ENCODE assay signal across 32 mouse cellular contexts in the genomic region with DNA sequence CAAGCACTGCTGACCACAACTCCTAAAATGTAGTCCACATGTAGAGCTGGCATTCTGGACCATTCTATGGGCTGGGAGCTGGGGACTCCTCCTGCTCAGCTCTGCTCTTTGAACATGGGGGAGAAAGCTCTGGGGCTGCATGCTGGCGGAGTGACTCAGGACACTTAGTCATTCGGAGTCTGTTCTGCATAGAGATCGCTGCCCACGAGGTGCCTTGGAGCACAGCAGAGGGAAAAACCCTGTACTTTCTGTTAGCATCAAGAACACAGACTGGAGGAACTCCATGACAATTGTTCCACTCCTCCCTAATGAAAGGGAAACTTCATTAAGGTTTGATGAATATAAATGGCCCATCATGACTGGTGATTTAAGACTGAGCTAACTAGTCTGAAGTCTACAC.
DNase-seq lines count a peak whose midpoint lies in the region; ATAC-seq lines count a peak whose summit lies in the region.
"Had no signal": no experiment of that assay in that cellular context is flagged by ENCODE, and none has a peak within 500 bp of the region (broad histone marks: within the 10 kb centered on the region; RNA-seq: fewer than 3 reads in every experiment).

No protein-coding gene starts in this region.

- no peak overlapping the region for H3K4me3 ChIP-seq in kidney, embryonic 14.5 days (ENCODE audit: low read length)
- H3K4me3 ChIP-seq: embryonic facial prominence, embryonic 10.5 days; embryonic facial prominence, embryonic 15.5 days; forebrain, embryonic 13.5 days; hindbrain, embryonic 13.5 days; liver, embryonic 13.5 days; midbrain, embryonic 13.5 days had no signal

- H3K9me3 ChIP-seq in kidney, embryonic 14.5 days (ENCODE audit: control insufficient read depth, low read length), result no peaks in the 10 kb centered on the region
- H3K9me3 ChIP-seq: embryonic facial prominence, embryonic 10.5 days; embryonic facial prominence, embryonic 15.5 days; forebrain, embryonic 13.5 days; hindbrain, embryonic 13.5 days; liver, embryonic 13.5 days; midbrain, embryonic 13.5 days had no signal

- DNase-seq in adrenal gland, adult (ENCODE audit: inconsistent age in 2 of 2, low spot score in 1 of 2), result peak; percentile 30 to 53
- DNase-seq in adrenal gland, adult 8-10 months, result no peak
- peak; percentile 26 for DNase-seq in right cerebral cortex, adult 18-20 months
- no peak for DNase-seq in right cerebral cortex, postnatal 14 days
- peak; percentile 16 for DNase-seq in adrenal gland, postnatal 25 days
- DNase-seq in natural killer cell, adult 2 months (ENCODE audit: low spot score in 2 of 2), result no peak
- DNase-seq in layer of hippocampus, adult 9-10 months (ENCODE audit: low spot score), result no peak
- DNase-seq: cerebellum, adult 8-10 months; cerebellum, postnatal 25 days; gastrocnemius, postnatal 36 days; heart, adult 18-20 months; heart, postnatal 4 days; kidney, adult 8-10 months; kidney, postnatal 10 days; left cerebral cortex, postnatal 4 days; liver, embryonic 13.5 days; lung, adult 18-20 months; lung, postnatal 10 days; retina, postnatal 1 day; thymus, adult 18-20 months; thymus, postnatal 36 days had no signal

- no peaks in the 10 kb centered on the region for H3K36me3 ChIP-seq in kidney, embryonic 14.5 days (ENCODE audit: control insufficient read depth, insufficient read depth, low read length)
- H3K36me3 ChIP-seq: embryonic facial prominence, embryonic 10.5 days; embryonic facial prominence, embryonic 15.5 days; hindbrain, embryonic 13.5 days; liver, embryonic 13.5 days; midbrain, embryonic 13.5 days had no signal

- no peak overlapping the region for H3K9ac ChIP-seq in kidney, embryonic 14.5 days (ENCODE audit: low read depth, low read length)
- H3K9ac ChIP-seq: embryonic facial prominence, embryonic 15.5 days; forebrain, embryonic 13.5 days; hindbrain, embryonic 13.5 days; liver, embryonic 13.5 days; midbrain, embryonic 13.5 days had no signal

- H3K27me3 ChIP-seq in kidney, embryonic 14.5 days (ENCODE audit: control insufficient read depth, insufficient read depth, low read length), result no peaks in the 10 kb centered on the region
- H3K27me3 ChIP-seq: embryonic facial prominence, embryonic 15.5 days; forebrain, embryonic 13.5 days; hindbrain, embryonic 13.5 days; liver, embryonic 13.5 days; midbrain, embryonic 13.5 days had no signal

- H3K4me2 ChIP-seq in kidney, embryonic 14.5 days (replicated peaks; ENCODE audit: low read depth, low read length), result no peak overlapping the region
- H3K4me2 ChIP-seq: embryonic facial prominence, embryonic 15.5 days; forebrain, embryonic 13.5 days; heart, embryonic 11.5 days; hindbrain, embryonic 13.5 days; liver, embryonic 13.5 days; midbrain, embryonic 13.5 days had no signal

- ATAC-seq in kidney, embryonic 14.5 days (ENCODE audit: low FRiP score, low TSS enrichment), result no peak
- ATAC-seq: CD4-positive, CD25-positive, alpha-beta regulatory T cell, adult 4 months; forebrain, embryonic 13.5 days; intestine, embryonic 16.5 days; midbrain, embryonic 13.5 days had no signal

- H3K4me1 ChIP-seq in kidney, embryonic 14.5 days (ENCODE audit: control insufficient read depth, insufficient read depth, low read length), result no peaks in the 10 kb centered on the region
- H3K4me1 ChIP-seq: embryonic facial prominence, embryonic 15.5 days; hindbrain, embryonic 13.5 days had no signal

- no peak overlapping the region for H3K27ac ChIP-seq in kidney, embryonic 14.5 days (ENCODE audit: low read depth, low read length)
- H3K27ac ChIP-seq: embryonic facial prominence, embryonic 10.5 days; embryonic facial prominence, embryonic 15.5 days; forebrain, embryonic 13.5 days; hindbrain, embryonic 13.5 days; liver, embryonic 13.5 days; macrophage; midbrain, embryonic 13.5 days; stomach, postnatal 0 days had no signal

- 59% methylated on average over 4 of the region's 4 CpGs for WGBS in kidney, embryonic 14.5 days

Comparison
In these comparisons a context has a peak if more than half of its experiments do, and no peak if none do; other contexts are left out.
1. DNase-seq: peak in adrenal gland, adult (2 of 2), right cerebral cortex, adult 18-20 months (single experiment) and adrenal gland, postnatal 25 days (single experiment); none in adrenal gland, adult 8-10 months (single experiment), right cerebral cortex, postnatal 14 days (single experiment), natural killer cell, adult 2 months (0 of 2) and layer of hippocampus, adult 9-10 months (single experiment).